Mouse (Mus musculus) olfactory bulb, adult 2 months (tissue): ENCODE data around the gene Mlst8. TPM values are rescaled to one million over a fixed set of nuclear protein-coding genes. Genes with fewer than 3 reads are reported as not detected.

Experiments
- H3K27ac ChIP-seq: fragments of 200-500 bp; 2 replicates; pipeline ENCODE4 v1.5.1; 2012; ENCODE audit warnings: low read depth, low read length; ENCODE audit not compliant: insufficient read depth
- H3K4me1 ChIP-seq: fragments of 200-500 bp; 2 replicates; pipeline ENCODE4 v1.6.1; 2012; ENCODE audit warnings: low read length; ENCODE audit not compliant: control insufficient read depth, insufficient read depth
- H3K4me3 ChIP-seq: fragments of 200-500 bp; 2 replicates; pipeline ENCODE4 v1.5.1; 2012; ENCODE audit warnings: mild to moderate bottlenecking, low read depth, low read length, moderate library complexity; ENCODE audit not compliant: insufficient read depth
- CTCF ChIP-seq: fragments of 200-500 bp; IDR thresholded peaks from 2 replicates; pipeline ENCODE4 v1.5.1; 2012; ENCODE audit warnings: low read depth, mild to moderate bottlenecking, low read length, moderate library complexity; ENCODE audit not compliant: insufficient read depth
- POLR2A ChIP-seq: fragments of 200-500 bp; IDR thresholded peaks from 2 replicates; pipeline ENCODE4 v1.6.1; 2012; ENCODE audit warnings: mild to moderate bottlenecking, low read depth, low read length, moderate library complexity; ENCODE audit not compliant: insufficient read depth
- WGBS: fragments of 180-500 bp; shearing (Covaris S2); methylation state at CpG from one replicate; pipeline ENCODE4 v1.1.7; 2018; 5-methylcytosine and 5-hydroxymethylcytosine counted together
- polyA plus RNA-seq: library from polyadenylated mRNA; stranded (reverse); fragments of >200 nt; gene quantifications from 2 replicates; pipeline ENCODE4 v1.2.4, GENCODE M21; 2012; ENCODE audit warnings: low replicate concordance; ENCODE audit not compliant: missing spikeins, insufficient read depth, insufficient read length

Gene Mlst8
- polyA plus RNA-seq: not detected in 2 replicates

- H3K4me1 ChIP-seq: peaks cover 20% of the 10 kb centered on the region
- peak within 1 kb of the TSS; percentile 79 for H3K4me3 ChIP-seq
- under 1% methylated on average over 48 of the region's 48 CpGs for WGBS
- H3K27ac ChIP-seq: peak within 1 kb of the TSS; percentile 90
- TF ChIP-seq CTCF: peak; percentile 96
- 0 out of 2 replicates have a peak, but pooled peaks have one; percentile 48 for TF ChIP-seq POLR2A
Measured at GRCm38 (mm10) chr17:24478663-24479380, at the start of gene Mlst8. Gene Mlst8 (minus strand): TSS chr17:24479078.

- under 1% methylated on average over 8 of the region's 8 CpGs for WGBS
- TF ChIP-seq CTCF (no peak), POLR2A (no peak)
- peaks cover 22% of the 10 kb centered on the region for H3K4me1 ChIP-seq
Measured at GRCm38 (mm10) chr17:24528560-24528918, 49.7 kb upstream of the Mlst8 start.

GRCm38 (mm10) chr17:24527723-24528559 is 49.1 kb upstream of the Mlst8 start, which contains the start of gene Traf7:
Gene Traf7 (minus strand): TSS chr17:24527938.
- Histone ChIP-seq H3K27ac (peak within 1 kb of the TSS; percentile 67), H3K4me3 (peak within 1 kb of the TSS; percentile 79), H3K4me1 (peaks cover 16% of the 10 kb centered on the region)
- TF ChIP-seq POLR2A (peak; percentile 67), CTCF (no peak)
- 1% methylated on average over 40 of the region's 40 CpGs for WGBS

More at GRCm38 (mm10) chr17:24528560-24528918, 49.7 kb upstream of the Mlst8 start:
- peak overlapping the region; percentile 51 for H3K4me3 ChIP-seq
- peak overlapping the region; percentile 67 for H3K27ac ChIP-seq

GRCm38 (mm10) chr17:24527315-24527714 is 48.4 kb upstream of the Mlst8 start:
- peaks cover 14% of the 10 kb centered on the region for H3K4me1 ChIP-seq
- no peak overlapping the region for H3K27ac ChIP-seq
- no peak for TF ChIP-seq CTCF
- TF ChIP-seq POLR2A: no peak
- H3K4me3 ChIP-seq: peak overlapping the region; percentile 79
- WGBS: 0% methylated on average over 15 of the region's 19 CpGs

- WGBS: 80% methylated on average over 2 of the region's 2 CpGs
- Histone ChIP-seq H3K4me1 (peaks cover 7% of the 10 kb centered on the region), H3K27ac (no peak overlapping the region), H3K4me3 (no peak overlapping the region)
- no peak for TF ChIP-seq POLR2A
- no peak for TF ChIP-seq CTCF
Measured at GRCm38 (mm10) chr17:24524734-24525133, 45.9 kb upstream of the Mlst8 start.

GRCm38 (mm10) chr17:24520450-24520849 is 41.6 kb upstream of the Mlst8 start:
- no peak for TF ChIP-seq CTCF
- no peak for TF ChIP-seq POLR2A
- WGBS: 81% methylated on average over 4 of the region's 4 CpGs
- H3K4me3 ChIP-seq: no peak overlapping the region
- no peak overlapping the region for H3K27ac ChIP-seq
- H3K4me1 ChIP-seq: no peaks in the 10 kb centered on the region

GRCm38 (mm10) chr17:24514270-24515257 is 35.7 kb upstream of the Mlst8 start:
- Histone ChIP-seq H3K4me3 (no peak overlapping the region), H3K27ac (no peak overlapping the region; the same call in 1 of the 2 replicates), H3K4me1 (peaks cover 10% of the 10 kb centered on the region)
- TF ChIP-seq POLR2A (0 out of 2 replicates have a peak, but pooled peaks have one; percentile 23), CTCF (no peak)
- WGBS: 72% methylated on average over 24 of the region's 24 CpGs

GRCm38 (mm10) chr17:24513609-24514008 is 34.7 kb upstream of the Mlst8 start:
- peak; percentile 30; the same call in 1 of the 2 replicates for TF ChIP-seq CTCF
- no peak for TF ChIP-seq POLR2A
- H3K4me1 ChIP-seq: peaks cover 10% of the 10 kb centered on the region
- no peak overlapping the region for H3K27ac ChIP-seq
- no peak overlapping the region for H3K4me3 ChIP-seq
- whole genome bisulfite sequencing: 34% methylated on average over 5 of the region's 5 CpGs
